Mouse (Mus musculus) liver, adult 2 months (tissue): ENCODE data around the gene Sept4.

Experiments
- CTCF ChIP-seq: fragments of 200-500 bp; IDR thresholded peaks from 2 replicates; pipeline ENCODE4 v1.5.1; 2011; ENCODE audit warnings: low read depth, low read length, control low read depth
- POLR2A ChIP-seq: fragments of 200-500 bp; IDR thresholded peaks from 2 replicates; pipeline ENCODE4 v1.6.1; 2011; ENCODE audit warnings: low read length, control low read depth; ENCODE audit not compliant: insufficient read depth; ENCODE audit errors: extremely low read depth

DNA sequence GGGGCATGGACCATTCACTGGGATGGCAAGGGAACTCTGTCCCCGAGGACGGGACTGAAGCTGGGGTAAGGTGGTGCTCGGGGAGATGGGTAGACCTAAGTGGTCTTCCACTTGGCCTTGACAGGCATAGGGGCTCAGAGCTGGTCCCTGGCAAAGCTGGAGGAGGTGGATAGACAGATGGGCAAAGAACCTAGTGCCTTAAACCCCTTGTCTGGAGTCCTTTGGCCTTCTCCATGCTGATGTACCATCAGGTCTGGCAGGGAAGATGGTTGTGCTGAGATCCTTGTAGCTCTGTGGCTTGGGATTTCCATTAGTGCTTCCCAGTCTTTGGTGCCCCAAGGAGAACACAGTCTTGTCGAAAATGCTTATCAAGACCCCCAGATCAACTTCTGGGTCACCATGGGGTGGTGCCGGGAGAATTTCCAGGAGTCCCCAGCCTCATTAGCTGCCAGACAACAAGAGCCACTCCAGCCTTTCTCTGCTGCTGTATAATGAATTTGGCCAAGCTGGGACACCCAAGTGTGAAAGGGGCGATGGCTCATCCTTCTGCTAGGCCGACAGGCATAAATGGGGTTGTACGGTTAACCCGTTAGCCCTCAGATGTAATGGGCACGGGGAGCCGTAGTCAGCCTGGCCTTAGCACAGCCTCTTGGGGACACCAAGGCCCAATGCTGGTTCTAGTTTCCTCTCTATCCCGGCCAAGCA lies 12.6 kb downstream of the Sept4 start:
- TF ChIP-seq POLR2A (no peak), CTCF (no peak)
